Mouse (Mus musculus) CH12.LX (cell line): ENCODE measurements around the gene Jag2.

Experiments
- BHLHE40 ChIP-seq: IDR thresholded peaks from 2 replicates; pipeline ENCODE4 v1.6.1; 2011; ENCODE audit warnings: mild to moderate bottlenecking, low read depth, low read length, improper control_type of control experiment
- CHD2 ChIP-seq: IDR thresholded peaks from 2 replicates; pipeline ENCODE4 v1.6.1; 2011; ENCODE audit warnings: low read length, improper control_type of control experiment
- CTCF ChIP-seq, 2 experiments: IDR thresholded peaks in 1 of 2; conservative IDR thresholded peaks in 1 of 2; 2 replicates each; pipeline ENCODE4 v1.5.1; 2011 to 2012; ENCODE audit warnings: low read depth in 2 of 2, low read length in 2 of 2, improper control_type of control experiment in 1 of 2, inconsistent platforms in 1 of 2, mild to moderate bottlenecking in 1 of 2, moderate library complexity in 1 of 2
- EP300 ChIP-seq: IDR thresholded peaks from 2 replicates; pipeline ENCODE4 v1.6.1; 2011; ENCODE audit warnings: low read length, improper control_type of control experiment
- ETS1 ChIP-seq: conservative IDR thresholded peaks from 2 replicates; pipeline ENCODE4 v1.6.1; 2012; ENCODE audit warnings: low read depth, mild to moderate bottlenecking, inconsistent platforms, low read length, improper control_type of control experiment, moderate library complexity
- JUND ChIP-seq: conservative IDR thresholded peaks from 2 replicates; pipeline ENCODE4 v1.6.1; 2011; ENCODE audit warnings: low read depth, low read length, improper control_type of control experiment
- NELFE ChIP-seq: IDR thresholded peaks from 2 replicates; pipeline ENCODE4 v1.6.1; 2011; ENCODE audit warnings: low read depth, low read length, improper control_type of control experiment
- POLR2A ChIP-seq: IDR thresholded peaks from 2 replicates; pipeline ENCODE4 v1.6.1; 2011; ENCODE audit warnings: low read depth, mild to moderate bottlenecking, improper control_type of control experiment, low read length
- POLR2AphosphoS2 ChIP-seq: IDR thresholded peaks from 2 replicates; pipeline ENCODE4 v1.6.1; 2011; ENCODE audit warnings: low read depth, low read length, improper control_type of control experiment
- RAD21 ChIP-seq: IDR thresholded peaks from 2 replicates; pipeline ENCODE4 v1.6.1; 2011; ENCODE audit warnings: low read depth, mild to moderate bottlenecking, low read length, improper control_type of control experiment, moderate library complexity
- SIN3A ChIP-seq: IDR thresholded peaks from 2 replicates; pipeline ENCODE4 v1.6.1; 2012; ENCODE audit warnings: low read length, improper control_type of control experiment, inconsistent platforms
- UBTF ChIP-seq: IDR thresholded peaks from 2 replicates; pipeline ENCODE4 v1.6.1; 2012; ENCODE audit warnings: low read depth, mild to moderate bottlenecking, inconsistent platforms, low read length, improper control_type of control experiment, moderate library complexity

DNA sequence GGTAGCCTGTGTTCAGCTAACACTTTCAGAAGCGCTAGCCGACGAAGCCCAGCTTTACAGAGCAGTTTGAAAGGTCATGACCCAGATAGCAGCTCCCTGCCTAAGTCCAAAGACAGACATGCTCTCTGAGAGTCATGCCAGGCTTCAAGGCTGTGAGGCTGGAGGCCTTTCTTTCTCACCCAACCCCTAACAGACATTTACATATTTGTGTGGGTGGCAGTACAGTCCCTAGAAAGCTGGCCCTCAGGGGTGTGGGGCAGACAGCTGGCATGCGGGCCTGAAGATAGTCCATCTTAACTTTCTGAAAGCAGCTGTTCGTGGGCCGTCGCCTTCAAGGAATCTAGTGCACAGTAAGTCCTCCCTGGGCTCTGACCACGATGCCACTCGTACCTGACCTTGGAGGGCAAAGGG lies 67.7 kb downstream of the Jag2 start:
- 0 out of 2 replicates have a peak, but pooled peaks have one; percentile 43 for TF ChIP-seq CHD2
- TF ChIP-seq SIN3A: peak; percentile 83
- no peak; the same call in 1 of the 2 replicates for TF ChIP-seq POLR2A
- peak; percentile 28; the same call in 1 of the 2 replicates for TF ChIP-seq UBTF
- TF ChIP-seq NELFE: no peak
- no peak for TF ChIP-seq CTCF (conservative IDR thresholded peaks at IDR 0.05 in 1 of 2, IDR thresholded peaks at IDR 0.05 in 1 of 2; ENCODE audit: low read depth in 2 of 2, low read length in 2 of 2)
- TF ChIP-seq EP300: peak; percentile 24; the same call in 1 of the 2 replicates
- TF ChIP-seq BHLHE40: no peak
- peak; percentile 67 for TF ChIP-seq ETS1
- no peak for TF ChIP-seq JUND
- no peak for TF ChIP-seq POLR2AphosphoS2
- TF ChIP-seq RAD21: no peak
